Mouse (Mus musculus) heart, embryonic 11.5 days (tissue): ENCODE results near the gene Aip. TPM values are rescaled to one million over a fixed set of nuclear protein-coding genes. Genes with fewer than 3 reads are reported as not detected.

Experiments
- ATAC-seq: fragments of 200-750 bp; cut with Nextera tagmentation; replicated peaks from 2 replicates; pipeline ENCODE4 v1.8.0; 2017; ENCODE audit warnings: moderate library complexity; ENCODE audit not compliant: insufficient number of reproducible peaks, low FRiP score, low TSS enrichment
- H3K27ac ChIP-seq: fragments of 300-500 bp; sonication (generic); 2 replicates; pipeline ENCODE4 v1.5.1; 2014; ENCODE audit warnings: mild to moderate bottlenecking, low read depth, low read length
- H3K27me3 ChIP-seq: fragments of 300-500 bp; sonication (generic); 2 replicates; pipeline ENCODE4 v1.6.1; 2014; ENCODE audit warnings: mild to moderate bottlenecking, low read length, mixed read lengths; ENCODE audit not compliant: control insufficient read depth, insufficient read depth
- H3K36me3 ChIP-seq: fragments of 300-500 bp; sonication (generic); 2 replicates; pipeline ENCODE4 v1.6.1; 2014; ENCODE audit warnings: mild to moderate bottlenecking, low read length, moderate library complexity, mixed read lengths; ENCODE audit not compliant: control insufficient read depth, insufficient read depth
- H3K4me1 ChIP-seq: fragments of 300-500 bp; sonication (generic); 2 replicates; pipeline ENCODE4 v1.6.1; 2014; ENCODE audit warnings: low read length; ENCODE audit not compliant: control insufficient read depth, insufficient read depth
- H3K4me2 ChIP-seq: fragments of 300-500 bp; sonication (generic); 2 replicates; pipeline ENCODE4 v1.6.1; 2014; ENCODE audit warnings: mild to moderate bottlenecking, moderate library complexity
- H3K4me3 ChIP-seq: fragments of 300-500 bp; sonication (generic); 2 replicates; pipeline ENCODE4 v1.5.1; 2014; ENCODE audit warnings: low read depth, low read length
- H3K9ac ChIP-seq: fragments of 300-500 bp; sonication (generic); 2 replicates; pipeline ENCODE4 v1.6.1; 2014; ENCODE audit warnings: mild to moderate bottlenecking, low read depth, low read length, moderate library complexity
- H3K9me3 ChIP-seq: fragments of 300-500 bp; sonication (generic); replicated peaks from 2 replicates; pipeline ENCODE4 v1.6.1; 2016; ENCODE audit warnings: low read length; ENCODE audit not compliant: control insufficient read depth
- WGBS: fragments of 180-500 bp; shearing (Covaris S2); extraction: QIAGEN DNeasy Blood & Tissue Kit; methylation state at CpG from one replicate; pipeline ENCODE4 v1.1.7; 2014; ENCODE audit not compliant: insufficient replicate concordance; 5-methylcytosine and 5-hydroxymethylcytosine counted together
- polyA plus RNA-seq: library from polyadenylated mRNA; unstranded; fragments of >200 nt; fragmentation: Nextera tagmentation; extraction: Ambion mirVana; gene quantifications from 2 replicates; pipeline ENCODE4 v1.2.1, GENCODE M21; 2014

The Aip gene
- polyA plus RNA-seq, 1 experiment from 2014 or later = 91.4 TPM

- Histone ChIP-seq H3K4me1 (no peaks in the 10 kb centered on the region), H3K27me3 (no peaks in the 10 kb centered on the region), H3K9ac (0 out of 2 replicates have a peak overlapping the region, but pooled peaks have one; percentile 4), H3K36me3 (peaks cover 22% of the 10 kb centered on the region), H3K4me3 (no peak overlapping the region), H3K4me2 (no peak overlapping the region), H3K9me3 (no peaks in the 10 kb centered on the region), H3K27ac (no peak overlapping the region)
- 75% methylated on average over 13 of the region's 13 CpGs for WGBS
- ATAC-seq = no peak
Observed at GRCm38 (mm10) chr19:4154437-4155222, 29.0 kb upstream of the Aip start.

GRCm38 (mm10) chr19:4153232-4153654, 27.6 kb upstream of the Aip start, which contains the start of gene Ptprcap:
TSS of gene Ptprcap (plus strand) at chr19:4153604.
- Histone ChIP-seq H3K4me3 (no peak within 1 kb of the TSS), H3K27ac (no peak within 1 kb of the TSS), H3K36me3 (peaks cover 22% of the 10 kb centered on the region), H3K27me3 (no peaks in the 10 kb centered on the region), H3K4me1 (peaks cover 7% of the 10 kb centered on the region), H3K9me3 (no peaks in the 10 kb centered on the region), H3K4me2 (no peak within 1 kb of the TSS), H3K9ac (peak within 1 kb of the TSS; percentile 34; the same call in 1 of the 2 replicates)
- WGBS = 57% methylated on average over 11 of the region's 11 CpGs
- no peak for ATAC-seq

DNA sequence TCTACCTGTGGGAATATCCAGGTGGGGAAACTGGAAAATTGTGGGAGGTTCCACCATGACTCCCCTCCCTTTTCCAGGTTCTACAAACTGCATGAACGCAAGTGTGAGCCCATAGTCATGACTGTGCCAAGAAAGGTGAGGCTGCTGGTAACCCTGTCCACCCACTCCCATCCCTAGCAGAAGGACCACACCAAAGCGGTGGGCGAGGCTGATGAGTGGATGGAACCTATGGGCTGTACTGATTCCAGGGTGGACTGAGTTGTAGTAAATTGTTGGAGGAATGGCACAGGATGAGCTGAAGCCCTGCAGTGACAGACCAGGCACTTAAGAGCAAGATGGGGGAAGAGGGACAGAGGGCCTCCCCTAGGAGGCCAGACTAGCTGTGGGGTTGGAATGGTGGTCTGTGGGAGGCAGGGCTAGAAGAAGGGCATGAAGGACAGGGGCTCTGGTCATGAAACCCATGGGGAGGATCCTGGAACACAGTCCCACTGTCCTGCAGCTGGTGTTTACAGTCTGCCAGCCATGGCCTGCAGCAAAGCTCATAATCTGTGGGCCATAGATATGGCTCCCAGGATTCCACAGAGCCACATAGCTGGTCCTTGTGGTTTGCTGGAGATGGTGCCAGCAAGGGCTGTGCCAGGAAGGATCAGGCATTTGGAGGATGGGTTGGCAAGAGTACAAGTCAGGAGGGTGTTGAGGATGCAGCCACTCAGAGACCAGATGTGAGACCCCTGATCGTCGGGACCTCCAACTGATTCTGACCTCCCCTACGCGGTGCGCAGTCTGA, 27.0 kb upstream of the Aip start:
- peaks cover 22% of the 10 kb centered on the region for H3K36me3 ChIP-seq
- no peaks in the 10 kb centered on the region for H3K9me3 ChIP-seq
- 85% methylated on average over 8 of the region's 8 CpGs for WGBS
- no peak overlapping the region for H3K27ac ChIP-seq
- no peak for ATAC-seq
- H3K4me1 ChIP-seq = peaks cover 7% of the 10 kb centered on the region
- H3K27me3 ChIP-seq = no peaks in the 10 kb centered on the region
- H3K4me3 ChIP-seq = no peak overlapping the region
- no peak overlapping the region for H3K4me2 ChIP-seq
- H3K9ac ChIP-seq = peak overlapping the region; percentile 34; the same call in 1 of the 2 replicates

- H3K27me3 ChIP-seq = no peaks in the 10 kb centered on the region
- no peak for ATAC-seq
- no peak overlapping the region for H3K4me3 ChIP-seq
- no peak overlapping the region for H3K9ac ChIP-seq
- H3K9me3 ChIP-seq = no peaks in the 10 kb centered on the region
- peaks cover 7% of the 10 kb centered on the region for H3K4me1 ChIP-seq
- H3K36me3 ChIP-seq = peaks cover 17% of the 10 kb centered on the region; the same call in 1 of the 2 replicates
- no peak overlapping the region for H3K4me2 ChIP-seq
- no peak overlapping the region for H3K27ac ChIP-seq
- WGBS = 85% methylated on average over 5 of the region's 5 CpGs
Observed at GRCm38 (mm10) chr19:4151898-4152297, 26.2 kb upstream of the Aip start.

GRCm38 (mm10) chr19:4151488-4151860, 25.8 kb upstream of the Aip start:
- no peak for ATAC-seq
- no peak overlapping the region for H3K9ac ChIP-seq
- H3K9me3 ChIP-seq = no peaks in the 10 kb centered on the region
- H3K27ac ChIP-seq = no peak overlapping the region
- H3K36me3 ChIP-seq = peaks cover 17% of the 10 kb centered on the region; the same call in 1 of the 2 replicates
- H3K4me3 ChIP-seq = no peak overlapping the region
- H3K4me2 ChIP-seq = no peak overlapping the region
- 70% methylated on average over 5 of the region's 5 CpGs for WGBS
- no peaks in the 10 kb centered on the region for H3K27me3 ChIP-seq
- H3K4me1 ChIP-seq = peaks cover 7% of the 10 kb centered on the region

DNA sequence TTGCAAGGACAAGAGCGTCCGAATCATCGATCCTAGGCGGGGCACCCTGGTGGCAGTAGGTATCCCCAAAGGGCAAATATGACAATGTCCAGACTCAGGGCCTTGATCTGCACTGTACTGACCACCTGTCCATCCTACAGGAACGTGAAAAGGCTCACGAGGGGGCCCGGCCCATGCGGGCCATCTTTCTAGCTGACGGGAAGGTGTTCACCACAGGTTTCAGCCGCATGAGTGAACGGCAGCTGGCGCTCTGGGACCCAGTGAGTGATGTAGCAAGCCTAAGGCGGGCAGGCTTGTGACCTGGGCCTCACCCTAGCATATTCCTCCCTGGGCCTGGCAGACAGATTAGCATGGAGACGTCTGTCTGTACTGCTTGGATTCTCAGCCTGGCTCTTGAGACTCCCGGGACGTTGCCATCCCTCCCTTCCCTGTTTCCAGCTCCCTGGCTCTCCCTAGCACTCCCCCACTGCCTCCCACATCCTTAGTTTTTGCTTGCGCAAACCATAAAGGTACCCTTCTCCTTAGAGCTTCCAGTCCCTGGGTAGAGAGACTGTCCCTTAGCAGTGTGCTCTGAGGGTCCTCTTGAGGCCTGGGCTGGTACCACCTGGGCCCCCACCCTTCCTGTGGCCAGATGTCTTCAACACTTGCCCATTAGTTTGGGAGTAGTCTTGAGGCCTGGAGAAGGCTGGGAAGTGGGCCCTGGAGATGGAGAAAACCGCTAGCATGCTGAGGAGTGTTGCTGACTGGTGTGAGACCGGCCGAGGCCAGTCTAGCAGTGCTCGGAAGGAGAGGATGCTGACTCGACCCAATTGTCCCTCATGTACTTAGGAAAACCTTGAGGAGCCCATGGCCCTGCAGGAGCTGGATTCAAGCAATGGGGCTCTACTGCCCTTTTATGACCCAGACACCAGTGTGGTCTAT, 25.2 kb upstream of the Aip start:
- Histone ChIP-seq H3K4me2 (no peak overlapping the region), H3K27me3 (no peaks in the 10 kb centered on the region), H3K4me3 (no peak overlapping the region), H3K9me3 (no peaks in the 10 kb centered on the region; the same call in 1 of the 2 replicates), H3K27ac (no peak overlapping the region), H3K4me1 (peaks cover 7% of the 10 kb centered on the region), H3K36me3 (peaks cover 16% of the 10 kb centered on the region; the same call in 1 of the 2 replicates), H3K9ac (no peak overlapping the region)
- ATAC-seq = no peak
- 89% methylated on average over 22 of the region's 22 CpGs for WGBS

DNA sequence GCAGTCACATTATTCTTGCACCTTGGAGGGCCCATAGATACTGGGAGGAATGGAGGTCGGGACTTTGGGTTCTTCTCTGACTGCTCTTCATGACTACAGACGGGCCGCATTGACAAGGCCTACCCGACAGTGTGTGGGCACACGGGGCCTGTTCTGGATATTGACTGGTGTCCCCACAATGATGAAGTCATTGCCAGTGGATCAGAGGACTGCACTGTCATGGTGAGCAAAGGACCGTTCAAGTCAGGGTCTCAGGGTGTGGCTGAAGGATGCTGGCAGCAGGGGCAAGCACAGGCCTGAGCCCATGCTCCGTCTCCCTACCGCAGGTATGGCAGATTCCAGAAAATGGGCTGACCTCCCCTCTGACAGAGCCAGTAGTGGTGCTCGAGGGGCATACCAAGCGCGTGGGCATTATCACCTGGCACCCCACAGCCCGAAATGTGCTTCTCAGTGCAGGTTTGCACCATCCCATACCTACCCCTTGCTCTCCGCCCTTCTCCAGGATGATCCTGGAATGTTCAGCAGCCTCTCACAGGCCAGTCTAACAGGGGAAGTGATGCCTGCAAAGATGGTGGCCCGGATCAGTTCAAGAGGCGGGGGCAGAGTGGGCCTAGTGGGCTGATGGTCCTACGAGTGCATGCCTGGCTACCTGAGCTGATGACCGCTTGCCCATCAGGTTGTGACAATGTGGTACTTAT, 24.3 kb upstream of the Aip start:
- peaks cover 15% of the 10 kb centered on the region; the same call in 1 of the 2 replicates for H3K36me3 ChIP-seq
- no peak overlapping the region for H3K27ac ChIP-seq
- H3K4me1 ChIP-seq = peaks cover 7% of the 10 kb centered on the region
- H3K9ac ChIP-seq = no peak overlapping the region
- ATAC-seq = no peak
- H3K9me3 ChIP-seq = no peaks in the 10 kb centered on the region; the same call in 1 of the 2 replicates
- H3K4me2 ChIP-seq = no peak overlapping the region
- H3K27me3 ChIP-seq = no peaks in the 10 kb centered on the region
- 91% methylated on average over 17 of the region's 17 CpGs for WGBS
- H3K4me3 ChIP-seq = no peak overlapping the region; the same call in 1 of the 2 replicates
